Mouse (Mus musculus) c-Kit-positive CD71-positive TER-119-positive erythroid progenitor cells, embryonic 14.5 days (primary cell): ENCODE data around the gene Tob2.

ENCODE experiments used
- DNase-seq: peaks from one replicate; pipeline ENCODE4 v3.0.0-alpha.2; 2013; ENCODE audit warnings: low spot score

Tob2 gene

DNA sequence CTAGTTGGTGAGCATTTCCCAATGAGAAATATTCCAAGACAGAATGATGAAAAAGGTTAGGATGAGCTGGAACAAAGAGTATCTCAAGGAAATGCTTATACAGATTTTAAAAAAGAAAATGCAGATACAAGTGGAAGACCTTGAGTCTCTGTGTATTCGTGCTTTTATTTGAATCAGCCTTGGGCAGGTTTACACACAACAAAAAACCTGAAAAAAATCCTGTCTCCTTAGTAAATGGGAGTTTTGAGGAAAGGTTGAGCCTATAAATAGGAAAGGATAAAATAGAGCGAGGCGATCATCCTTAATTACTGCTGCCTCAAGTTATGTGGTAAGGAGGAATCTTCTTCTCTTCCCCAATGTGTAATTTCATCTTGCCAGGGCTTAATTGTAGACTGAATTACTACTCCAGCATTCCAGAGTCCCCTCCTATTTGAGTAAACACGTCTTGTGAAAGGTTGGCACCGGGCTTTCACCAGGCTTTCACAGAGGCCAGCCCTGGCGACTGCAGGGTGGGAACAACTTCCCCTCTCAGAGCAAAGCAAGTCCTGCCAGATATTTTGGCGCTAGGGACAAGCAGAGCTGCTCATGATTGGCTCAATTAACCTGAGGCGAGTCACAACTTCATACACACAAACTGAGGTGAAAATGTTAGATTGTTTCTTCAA lies 2.0 kb upstream of the Tob2 start:
- no peak for DNase-seq

DNA sequence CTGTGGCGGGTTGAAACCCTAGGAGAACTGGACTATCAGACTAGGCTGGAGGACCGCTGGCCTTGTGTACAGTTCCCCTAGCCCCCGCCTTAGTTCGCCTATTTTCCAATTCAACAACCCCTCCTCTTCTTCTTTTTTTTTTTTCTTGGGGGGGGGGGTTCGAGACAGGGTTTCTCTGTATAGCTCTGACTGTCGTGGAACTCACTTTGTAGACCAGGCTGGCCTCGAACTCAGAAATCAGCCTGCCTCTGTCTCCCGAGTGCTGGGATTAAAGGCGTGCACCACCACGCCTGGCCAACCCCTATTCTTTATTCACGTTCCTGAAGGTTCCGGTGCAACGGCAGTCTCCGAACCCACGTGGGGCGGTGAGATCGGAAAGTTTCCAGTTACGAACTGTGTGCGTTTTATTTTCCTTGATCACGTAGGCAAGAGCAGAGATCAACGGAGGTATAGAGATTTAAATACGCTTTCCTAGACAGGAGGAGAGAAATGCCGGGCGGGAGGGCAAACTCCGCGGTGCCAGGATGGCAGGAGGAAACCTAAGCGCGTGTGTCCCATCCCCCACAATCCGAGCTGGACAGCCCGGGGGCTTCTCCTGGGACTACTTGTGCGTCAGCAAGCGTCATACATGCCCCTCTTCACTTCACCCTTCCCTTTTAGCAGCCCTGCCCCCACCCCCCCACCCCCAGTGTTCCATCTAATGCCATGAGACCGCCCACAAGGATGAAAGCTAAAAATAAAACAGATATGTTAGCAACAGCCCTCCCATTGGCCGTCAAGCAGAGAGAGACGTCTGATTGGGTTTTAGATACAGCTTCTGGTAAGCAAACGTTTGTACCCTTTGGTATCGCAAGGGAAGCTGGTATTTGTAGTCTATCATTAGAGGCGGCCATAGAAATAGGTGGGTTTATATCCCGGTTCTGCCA lies 997 bp upstream of the Tob2 start:
- peak; percentile 70 for DNase-seq

DNA sequence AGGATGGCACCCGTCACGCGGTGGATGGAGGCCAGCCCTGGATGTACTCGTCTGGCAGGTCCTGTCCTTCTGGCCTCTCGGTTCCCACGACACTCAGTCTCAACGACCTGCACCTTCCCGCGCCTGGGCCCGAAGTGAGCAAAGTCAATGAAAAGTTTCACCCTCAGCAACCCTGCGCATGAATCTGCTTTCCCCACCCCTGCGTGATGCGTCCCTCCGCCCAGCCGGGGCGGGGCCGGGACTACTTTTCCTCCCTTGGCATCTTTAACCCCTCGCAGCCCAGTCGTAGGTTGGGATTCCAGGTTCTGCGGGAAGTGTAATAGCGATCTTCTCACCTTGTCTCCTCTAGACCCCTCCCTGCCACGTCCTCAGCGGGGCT lies 469 bp downstream of the Tob2 start:
- peak; percentile 84 for DNase-seq

DNA sequence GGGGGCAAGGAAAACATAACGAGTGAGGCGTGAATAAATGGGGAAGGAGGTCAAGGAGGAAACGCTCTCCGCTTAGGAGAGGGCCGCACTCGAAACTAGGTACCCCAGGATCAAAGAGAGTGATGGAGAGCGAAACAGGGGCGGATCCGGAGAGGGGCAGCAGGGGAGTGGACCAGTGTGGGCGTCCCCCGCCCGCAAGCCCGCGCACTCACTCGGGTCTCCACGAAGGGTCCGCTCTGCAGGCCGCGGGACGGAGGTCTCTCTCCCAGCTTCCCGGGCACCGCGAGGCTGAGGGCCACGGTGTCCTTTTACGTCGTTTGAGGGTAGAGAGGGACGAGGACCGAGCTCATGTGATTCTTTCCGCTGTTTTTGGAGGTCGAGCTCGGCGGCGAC lies 876 bp downstream of the Tob2 start:
- no peak for DNase-seq

DNA sequence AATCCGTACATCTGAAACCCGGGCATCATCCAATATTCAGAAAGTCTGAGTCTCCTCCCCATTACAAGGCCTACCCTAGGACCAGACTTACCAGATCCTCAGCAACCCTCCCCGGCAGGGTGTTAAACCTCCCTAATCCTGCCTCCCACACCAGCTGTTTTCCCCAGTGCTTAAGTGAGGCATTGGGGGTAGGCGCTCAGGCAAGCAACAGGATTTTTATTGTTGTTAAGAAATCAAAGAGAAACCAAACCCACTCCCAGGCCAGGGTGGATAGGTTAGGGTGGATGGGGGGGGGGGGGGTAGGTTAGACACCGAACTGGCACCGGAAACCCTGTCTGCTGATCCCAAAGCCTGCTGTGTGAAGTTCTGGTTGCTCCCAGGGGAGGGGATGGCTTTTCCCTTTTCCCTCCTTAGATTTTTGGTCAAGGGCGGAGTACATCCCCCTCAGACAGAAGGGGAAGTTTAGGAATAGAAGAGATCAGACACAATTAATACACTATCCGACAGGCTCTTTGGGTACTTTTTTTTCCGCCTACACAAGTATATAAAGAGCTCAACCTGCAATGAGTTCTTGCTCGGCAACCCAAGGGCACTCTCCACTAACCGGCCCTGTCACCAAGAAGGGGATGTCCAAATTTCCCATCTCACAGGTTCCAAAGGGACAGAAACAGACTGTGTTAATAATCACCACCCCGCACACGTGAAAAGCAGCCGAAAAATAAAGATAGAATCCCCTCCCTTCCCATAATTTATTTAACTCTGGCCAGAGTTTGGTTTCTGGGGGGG lies 1.5 kb downstream of the Tob2 start:
- peak; percentile 34 for DNase-seq

DNA sequence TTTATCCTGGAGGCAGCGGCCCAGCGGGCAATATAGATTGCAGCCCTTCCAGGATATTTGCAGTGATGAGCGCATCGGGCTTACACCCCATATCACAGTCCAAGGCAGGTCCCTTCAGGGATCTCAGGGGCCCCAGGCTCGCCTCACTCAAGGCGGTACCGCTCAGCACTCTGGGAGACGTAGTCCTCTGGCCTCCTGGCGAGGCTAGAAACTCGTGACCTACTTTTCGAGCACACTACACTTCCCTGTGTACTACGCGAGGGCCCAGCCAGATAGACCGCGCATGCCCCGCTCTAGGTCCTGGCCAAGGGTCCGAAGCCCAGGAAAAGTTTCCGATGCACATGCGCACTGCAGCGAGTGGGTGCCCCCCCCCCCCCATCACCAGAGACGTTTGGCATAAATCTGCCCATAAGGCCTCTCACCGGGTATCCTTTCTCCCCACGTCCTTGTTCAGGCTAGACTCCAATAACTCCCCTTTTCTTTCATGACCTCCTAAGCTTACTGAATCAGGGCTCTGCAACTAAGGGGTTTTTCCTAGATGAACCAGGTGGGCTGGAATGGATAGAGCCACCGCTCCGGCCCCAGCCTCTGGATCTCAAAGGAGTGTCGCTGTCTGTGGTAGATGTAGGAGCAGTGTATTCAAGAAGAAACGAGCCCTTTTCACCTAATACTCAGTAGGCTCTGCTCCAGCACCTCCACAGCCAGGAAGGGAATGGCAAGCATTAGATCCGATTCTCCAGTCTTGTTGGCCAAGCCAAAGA lies 2.4 kb downstream of the Tob2 start:
- peak; percentile 86 for DNase-seq

DNA sequence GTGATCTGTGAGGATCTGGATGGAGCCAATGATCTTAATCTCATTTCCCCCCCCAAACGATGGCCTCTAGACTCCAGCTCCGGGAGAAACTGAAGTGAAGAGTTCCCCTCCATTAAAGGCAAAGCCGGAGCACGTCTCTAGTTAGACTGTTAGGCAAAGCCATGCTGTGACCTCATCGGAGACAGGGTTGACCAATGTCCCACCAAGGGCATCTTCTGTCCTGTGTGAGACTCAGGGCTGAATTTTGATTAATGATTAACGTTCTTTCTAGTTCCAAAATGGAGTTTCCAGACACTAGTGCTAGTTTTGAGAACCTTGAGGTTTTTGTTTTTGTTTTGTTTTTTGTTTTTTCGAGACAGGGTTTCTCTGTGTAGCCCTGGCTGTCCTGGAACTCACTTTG lies 5.5 kb downstream of the Tob2 start:
- DNase-seq, result no peak

DNA sequence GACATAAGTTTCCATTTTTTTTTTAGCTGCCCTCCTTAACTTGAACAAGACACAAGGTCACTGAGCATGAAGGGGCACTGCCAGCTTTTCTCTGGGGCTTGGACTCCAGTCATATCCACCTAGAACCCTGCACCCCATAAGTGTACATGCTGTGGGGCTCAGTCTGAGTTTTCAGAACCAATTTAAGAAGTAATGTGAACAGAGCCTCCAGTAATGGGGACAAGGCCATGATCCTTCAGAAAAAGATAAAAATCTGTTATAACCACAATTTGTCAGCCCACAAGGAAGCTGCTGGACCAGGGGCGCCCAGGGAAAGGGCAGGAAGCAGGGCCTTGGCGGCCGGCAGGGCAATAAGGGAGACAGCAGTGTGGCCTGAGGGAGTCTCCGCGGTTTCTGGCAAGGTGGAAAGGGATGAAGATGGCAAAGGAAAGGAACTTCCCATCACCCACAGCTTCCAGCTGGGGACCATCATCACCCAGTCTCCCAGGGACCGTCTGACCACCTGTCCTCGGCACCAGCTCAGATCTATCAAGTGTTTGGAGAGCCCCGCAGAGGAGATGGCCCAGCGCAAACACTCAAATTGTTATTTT lies 6.1 kb downstream of the Tob2 start:
- no peak for DNase-seq

DNA sequence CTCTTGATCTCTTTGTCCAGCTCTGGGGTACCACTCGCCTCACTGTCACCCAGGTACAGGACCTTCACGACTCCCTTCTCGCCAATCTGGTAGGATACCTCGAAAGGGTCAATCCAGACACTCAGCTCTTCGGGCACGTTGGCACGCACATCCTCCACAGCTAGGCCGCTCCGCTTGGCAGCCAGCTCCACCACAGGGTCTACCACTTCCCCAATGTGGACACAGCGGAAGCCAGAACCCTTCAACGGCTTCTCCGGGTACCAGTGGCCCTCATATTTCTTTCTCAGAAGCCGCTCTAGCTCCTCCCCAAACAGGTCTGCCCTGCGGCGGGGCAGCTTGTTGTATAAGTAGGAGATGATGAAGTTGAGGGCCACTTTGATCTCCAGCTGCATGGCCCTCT lies 7.2 kb downstream of the Tob2 start:
- no peak for DNase-seq

DNA sequence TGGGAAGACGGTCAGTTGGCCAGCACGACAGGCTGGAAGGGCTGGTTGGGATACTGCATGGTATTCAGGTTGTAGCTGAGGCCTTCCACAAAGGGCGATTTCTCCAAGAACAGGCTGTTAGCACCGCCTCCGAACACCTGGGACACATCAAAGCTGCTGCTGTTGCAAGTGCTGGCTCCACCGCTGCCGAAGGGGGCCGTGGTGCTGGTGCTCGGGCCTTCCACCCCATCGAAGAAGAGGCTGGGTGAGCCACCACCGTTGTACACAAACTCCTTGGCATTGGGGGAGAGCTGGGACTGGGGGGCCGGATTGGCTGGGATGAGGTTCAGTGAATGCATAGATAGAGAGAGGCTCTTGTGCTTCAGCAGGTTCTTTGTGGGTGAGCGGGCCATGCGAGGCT lies 7.9 kb downstream of the Tob2 start:
- no peak for DNase-seq

DNA sequence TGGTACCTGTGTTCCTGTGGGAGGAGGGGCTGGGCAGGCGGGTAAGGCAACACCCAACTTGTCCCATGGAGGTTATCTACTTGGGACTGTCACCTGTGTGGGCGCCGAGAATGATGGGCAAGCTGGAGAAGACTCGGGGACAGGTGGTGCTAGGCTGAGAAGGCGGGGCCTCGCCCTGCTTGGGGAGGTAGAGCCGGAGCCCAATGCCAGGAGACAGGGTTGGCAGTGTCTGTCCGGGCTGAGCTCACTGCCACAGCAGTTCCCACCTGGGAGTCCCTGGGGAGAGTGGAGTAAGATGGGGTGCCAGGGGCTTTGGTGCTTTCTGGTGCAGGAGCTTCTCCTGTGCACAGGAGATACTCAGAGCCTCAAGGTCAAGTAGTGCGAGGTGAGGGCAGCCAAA lies 9.5 kb downstream of the Tob2 start:
- DNase-seq, result no peak

DNA sequence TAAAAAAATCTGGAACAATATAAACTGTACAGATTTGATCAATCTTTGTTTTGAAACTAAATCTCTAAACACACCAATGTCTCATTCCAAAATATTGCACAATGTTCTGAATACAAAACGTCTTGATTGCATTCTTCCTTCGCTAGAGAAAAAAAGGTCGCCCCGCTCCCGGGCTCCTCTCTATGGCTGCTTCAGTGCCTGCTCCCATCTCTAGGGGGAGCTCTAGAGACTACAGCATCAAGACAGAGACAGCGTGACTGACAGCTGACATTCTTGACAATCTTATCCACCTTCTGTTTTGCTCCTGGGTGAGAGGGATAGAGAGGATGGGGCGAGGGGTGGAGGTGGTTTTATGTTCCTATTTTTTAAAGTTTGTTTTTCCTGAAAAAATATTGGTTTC lies 10.3 kb downstream of the Tob2 start:
- DNase-seq, result peak; percentile 78

DNA sequence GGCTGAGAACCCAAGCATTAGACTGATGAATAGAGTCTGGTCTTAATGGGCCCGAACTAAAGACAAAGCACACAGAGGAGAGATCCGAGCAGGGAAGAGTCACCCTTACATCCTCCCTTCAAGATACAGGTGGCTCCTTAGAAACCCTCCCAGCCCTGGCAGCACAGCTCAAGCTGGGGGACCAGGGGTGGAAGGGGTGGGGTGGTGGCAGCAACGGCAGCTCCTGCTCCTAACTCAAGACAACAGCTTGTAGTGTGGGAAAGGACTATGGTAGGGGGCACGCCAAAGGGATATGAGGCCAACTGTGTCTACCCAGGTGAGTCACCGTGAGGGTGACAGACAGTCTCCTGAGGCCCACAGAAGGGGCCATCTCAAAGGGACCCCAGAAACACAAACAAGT lies 10.7 kb downstream of the Tob2 start:
- no peak for DNase-seq

DNA sequence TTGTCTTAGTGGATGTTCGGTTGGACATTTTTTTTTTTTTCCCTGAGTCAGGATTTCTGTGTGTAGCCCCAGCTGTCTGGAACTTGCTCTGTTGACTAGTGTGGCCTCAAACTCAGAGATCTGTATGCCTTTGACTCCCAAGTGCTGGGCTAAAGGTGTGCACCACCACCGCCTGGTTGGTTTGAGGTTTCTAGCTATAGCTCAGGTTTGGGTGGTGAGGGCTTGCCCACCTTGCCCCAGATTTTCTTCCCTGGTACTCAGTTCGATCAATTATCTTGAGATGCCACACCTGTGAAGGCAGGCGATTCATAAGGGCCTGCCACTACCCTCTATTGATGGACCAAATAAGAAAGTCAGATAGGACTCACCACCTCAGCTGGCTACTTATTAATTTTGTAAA lies 11.4 kb downstream of the Tob2 start:
- DNase-seq, result no peak

DNA sequence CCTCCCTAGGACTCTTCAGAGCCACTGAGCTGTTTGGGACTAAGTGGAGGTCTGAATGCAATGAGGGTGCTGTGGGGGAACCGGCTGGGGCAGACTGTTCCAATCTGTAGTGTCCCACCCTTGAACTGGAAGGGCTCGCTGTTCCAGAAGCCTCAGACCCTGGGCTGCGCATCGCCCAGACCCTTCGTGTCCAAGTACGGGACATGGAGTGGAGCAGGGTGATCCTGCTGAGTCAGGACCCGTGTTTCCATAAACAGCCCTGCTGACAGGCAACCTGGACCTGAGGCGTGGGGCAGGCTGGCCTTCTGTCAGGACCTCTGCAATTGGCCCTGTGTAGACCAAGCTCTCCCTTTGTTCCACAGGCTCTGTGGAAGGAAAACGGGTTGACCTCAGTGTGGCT lies 11.8 kb downstream of the Tob2 start:
- no peak for DNase-seq

DNA sequence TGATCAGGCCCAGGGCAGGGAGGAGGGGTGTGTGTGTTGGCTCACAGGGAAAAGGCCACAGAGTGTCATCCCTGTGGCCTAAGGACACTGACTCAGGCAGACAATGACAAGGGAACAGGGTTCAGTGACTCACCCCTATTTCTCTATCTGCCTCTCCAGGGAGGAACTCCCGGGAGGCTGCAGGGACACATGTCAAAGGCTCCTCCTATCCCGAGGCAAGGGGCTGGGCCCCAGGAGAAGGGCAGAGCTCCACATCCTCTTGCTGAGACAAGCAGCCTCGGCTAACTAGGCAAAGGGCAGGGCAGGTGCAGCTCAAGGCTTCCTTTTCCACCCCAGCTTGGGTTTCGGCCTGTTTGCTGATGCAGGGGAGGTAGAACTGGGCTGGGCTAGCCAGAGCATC lies 12.9 kb downstream of the Tob2 start:
- DNase-seq, result no peak

DNA sequence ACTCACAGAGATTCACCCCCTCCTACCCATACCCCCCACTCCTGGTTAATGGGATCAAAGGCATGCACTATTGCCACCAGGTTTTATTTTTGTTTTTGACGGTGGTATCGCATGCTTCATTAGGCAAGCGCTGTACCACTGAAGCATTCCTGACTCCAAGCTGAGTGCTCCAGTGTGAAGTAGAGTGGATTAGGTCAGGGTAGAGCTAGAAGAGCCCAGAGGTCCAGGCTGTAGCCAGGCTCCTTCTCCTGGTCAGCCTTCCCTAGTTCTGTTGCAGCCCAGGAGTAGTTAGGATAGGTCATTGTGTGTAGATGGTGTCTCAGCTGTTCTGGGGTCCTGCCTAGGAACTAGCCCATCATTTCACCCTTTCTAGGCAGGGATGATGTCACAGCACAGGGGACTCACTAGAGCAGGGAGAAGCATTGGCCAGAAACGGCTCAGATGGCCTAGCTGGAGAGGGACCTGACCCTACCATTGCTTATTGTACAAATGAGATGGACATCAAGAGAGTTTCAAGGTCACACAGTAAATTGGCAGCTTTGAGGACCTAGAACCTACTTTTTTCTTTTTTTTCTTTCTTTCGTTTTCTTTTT lies 13.5 kb downstream of the Tob2 start:
- DNase-seq, result no peak

DNA sequence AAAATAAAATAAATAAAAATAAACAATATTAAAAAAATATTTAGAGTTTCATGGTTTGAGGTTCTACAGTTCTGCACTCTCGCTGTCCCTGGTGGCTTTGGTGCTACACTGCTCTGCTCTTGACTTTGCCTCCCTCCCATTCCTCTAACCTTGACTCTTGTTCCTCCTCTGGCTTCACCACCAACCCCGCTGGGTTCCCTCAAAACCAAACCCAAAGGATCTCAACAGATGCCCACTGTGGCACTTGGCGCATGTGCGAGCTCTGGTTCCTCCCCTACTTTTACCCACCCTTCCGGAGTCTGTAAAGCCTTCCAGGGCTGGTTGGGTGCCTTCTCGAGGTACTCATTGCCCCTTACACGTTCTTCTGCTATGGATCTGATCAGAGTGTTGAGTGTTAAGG lies 16.3 kb downstream of the Tob2 start:
- no peak for DNase-seq

DNA sequence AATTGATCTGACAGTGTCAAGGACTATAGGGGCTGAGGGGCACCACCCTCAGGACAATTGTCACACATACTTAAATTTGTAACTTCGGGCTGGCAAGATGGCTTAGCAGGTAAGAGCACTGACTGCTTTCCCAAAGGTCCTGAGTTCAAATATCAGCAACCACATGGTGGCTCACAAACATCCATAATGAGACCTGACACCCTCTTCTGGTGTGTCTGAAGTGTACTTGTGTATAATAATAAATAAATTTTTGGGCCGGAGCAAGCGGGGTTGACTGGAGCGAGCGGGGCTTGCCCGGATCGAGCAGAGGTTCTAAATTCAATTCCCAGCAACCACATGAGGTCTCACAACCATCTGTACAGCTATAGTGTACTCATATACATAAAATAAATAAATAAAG lies 18.3 kb downstream of the Tob2 start:
- DNase-seq, result no peak

DNA sequence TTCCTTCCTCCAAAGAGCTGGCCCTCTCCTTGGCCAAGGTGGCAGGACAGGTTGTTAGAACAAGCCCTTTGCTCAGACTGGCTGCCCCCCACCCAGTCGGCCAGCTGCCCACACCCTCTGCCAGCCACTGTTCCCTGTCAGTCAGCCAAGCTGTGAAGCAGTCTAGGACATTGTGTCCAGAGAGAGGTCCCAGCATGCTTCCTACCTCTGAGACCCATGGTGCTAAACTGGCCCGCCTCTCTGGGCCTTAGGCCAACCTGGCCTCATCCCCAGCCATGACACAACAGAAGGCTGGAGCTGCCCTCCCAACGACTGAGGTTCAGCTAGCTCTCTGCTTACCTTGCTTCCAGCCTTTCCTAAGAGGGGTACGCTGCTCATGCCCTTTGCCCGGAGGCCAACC lies 19.0 kb downstream of the Tob2 start:
- no peak for DNase-seq

DNA sequence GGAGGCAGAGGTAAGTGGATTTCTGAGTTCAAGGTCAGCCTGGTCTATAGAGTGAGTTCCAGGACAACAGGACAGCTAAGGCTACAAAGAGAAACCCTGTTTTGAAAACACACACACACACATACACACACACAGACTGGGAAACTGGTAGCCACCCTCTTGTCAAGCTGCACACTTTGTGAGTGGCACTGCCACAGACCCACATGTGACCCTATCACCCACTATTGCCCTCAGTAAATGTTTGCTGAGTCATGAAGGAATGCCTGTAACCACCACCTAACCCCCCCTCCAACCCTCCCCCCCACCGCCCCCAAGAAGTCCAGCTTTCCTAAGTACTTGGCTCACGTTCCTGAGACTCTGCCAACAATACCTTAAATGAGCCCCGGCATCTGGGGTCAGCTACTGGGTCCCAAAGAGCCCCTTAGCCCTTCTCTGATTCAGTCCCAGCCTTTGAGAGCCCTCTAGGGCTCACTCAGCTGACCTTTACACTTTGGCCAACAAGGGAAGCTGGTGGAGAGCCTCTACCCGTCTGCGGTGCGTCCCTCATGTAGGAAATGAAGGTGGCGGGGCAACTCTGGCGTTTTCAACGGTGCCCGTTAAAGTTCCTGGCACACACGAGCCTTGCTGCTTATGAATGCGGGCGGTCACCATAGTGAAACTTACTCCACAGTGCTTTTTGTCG lies 19.9 kb downstream of the Tob2 start:
- DNase-seq, result no peak
